ENCODE assay signal across 8 mouse cellular contexts in genomic region chr2:105680146-105680998, GRCm38 (mm10). TPM values are rescaled to one million over a fixed set of nuclear protein-coding genes. Genes with fewer than 3 reads are reported as not detected.
A peak's percentile ranks its signal among the peaks of the same experiment; 100 is the strongest.
DNase-seq lines count a peak whose midpoint lies in the region; ATAC-seq lines count a peak whose summit lies in the region.
"Had no signal": no experiment of that assay in that cellular context is flagged by ENCODE, and none has a peak within 500 bp of the region (broad histone marks: within the 10 kb centered on the region; RNA-seq: fewer than 3 reads in every experiment).

No protein-coding gene starts in this region.

- DNase-seq in ES-CJ7 (ENCODE audit: low read depth, low spot score) (peak; percentile 87), ZHBTc4 (ENCODE audit: low read depth, low spot score) (peak; percentile 64)
- no peak for DNase-seq in yolk sac, embryonic 10.5 days (ENCODE audit: low spot score)
- DNase-seq in thymus, postnatal 14 days = no peak
- DNase-seq: gastrocnemius, postnatal 25 days had no signal

- H3K27ac ChIP-seq in forebrain, embryonic 13.5 days = peak overlapping the region; percentile 91
- H3K27ac ChIP-seq in midbrain, embryonic 12.5 days (replicated peaks) = peak overlapping the region; percentile 71
- H3K27ac ChIP-seq in kidney, embryonic 14.5 days (ENCODE audit: low read depth, low read length) = no peak overlapping the region

- H3K9me3 ChIP-seq in forebrain, embryonic 13.5 days (replicated peaks) = no peaks in the 10 kb centered on the region
- no peaks in the 10 kb centered on the region for H3K9me3 ChIP-seq in midbrain, embryonic 12.5 days
- no peaks in the 10 kb centered on the region for H3K9me3 ChIP-seq in kidney, embryonic 14.5 days (ENCODE audit: control insufficient read depth, low read length)

- peak overlapping the region; percentile 78 for H3K4me2 ChIP-seq in forebrain, embryonic 13.5 days
- H3K4me2 ChIP-seq in midbrain, embryonic 12.5 days (replicated peaks) = peak overlapping the region; percentile 59
- no peak overlapping the region for H3K4me2 ChIP-seq in kidney, embryonic 14.5 days (replicated peaks; ENCODE audit: low read depth, low read length)

- H3K27me3 ChIP-seq in forebrain, embryonic 13.5 days = peaks cover 51% of the 10 kb centered on the region
- peaks cover 90% of the 10 kb centered on the region for H3K27me3 ChIP-seq in midbrain, embryonic 12.5 days
- peaks cover 91% of the 10 kb centered on the region for H3K27me3 ChIP-seq in kidney, embryonic 14.5 days (ENCODE audit: control insufficient read depth, insufficient read depth, low read length)

- 0 out of 2 replicates have a peak, but pooled peaks cover 6% of the 10 kb centered on the region for H3K36me3 ChIP-seq in forebrain, embryonic 13.5 days (ENCODE audit: poor library complexity, severe bottlenecking)
- H3K36me3 ChIP-seq in midbrain, embryonic 12.5 days = no peaks in the 10 kb centered on the region
- no peaks in the 10 kb centered on the region for H3K36me3 ChIP-seq in kidney, embryonic 14.5 days (ENCODE audit: control insufficient read depth, insufficient read depth, low read length)

- peaks cover 71% of the 10 kb centered on the region for H3K4me1 ChIP-seq in forebrain, embryonic 13.5 days
- peaks cover 39% of the 10 kb centered on the region for H3K4me1 ChIP-seq in midbrain, embryonic 12.5 days
- H3K4me1 ChIP-seq in kidney, embryonic 14.5 days (ENCODE audit: control insufficient read depth, insufficient read depth, low read length) = 0 out of 2 replicates have a peak, but pooled peaks cover 2% of the 10 kb centered on the region

- peak overlapping the region; percentile 75 for H3K9ac ChIP-seq in forebrain, embryonic 13.5 days
- peak overlapping the region; percentile 46 for H3K9ac ChIP-seq in midbrain, embryonic 12.5 days (replicated peaks)
- H3K9ac ChIP-seq in kidney, embryonic 14.5 days (ENCODE audit: low read depth, low read length) = no peak overlapping the region

- peak; percentile 81 for ATAC-seq in forebrain, embryonic 13.5 days
- ATAC-seq in midbrain, embryonic 12.5 days (ENCODE audit: low FRiP score, low read depth) = peak; percentile 63
- no peak for ATAC-seq in kidney, embryonic 14.5 days (ENCODE audit: low FRiP score, low TSS enrichment)

- peak overlapping the region; percentile 72 for H3K4me3 ChIP-seq in forebrain, embryonic 13.5 days
- H3K4me3 ChIP-seq in midbrain, embryonic 12.5 days = peak overlapping the region; percentile 54
- H3K4me3 ChIP-seq in kidney, embryonic 14.5 days (ENCODE audit: low read length) = no peak overlapping the region

- WGBS in forebrain, embryonic 13.5 days = 3% methylated on average over 21 of the region's 24 CpGs
- under 1% methylated on average over 20 of the region's 24 CpGs for WGBS in midbrain, embryonic 12.5 days
- under 1% methylated on average over 24 of the region's 24 CpGs for WGBS in kidney, embryonic 14.5 days

RNA-seq across cellular contexts. Expression of gene Pax6, which starts 11.7 kb away (rescaled TPM):
- polyA plus RNA-seq in forebrain, embryonic 13.5 days (2015; fragmentation: Nextera tagmentation; extraction: Ambion mirVana) = 87.1 and 92.7 TPM in 2 replicates
- 21.5 and 74.8 TPM in 2 replicates for polyA plus RNA-seq in midbrain, embryonic 12.5 days (2016; fragmentation: Nextera tagmentation; extraction: Ambion mirVana)
- polyA plus RNA-seq in kidney, embryonic 14.5 days (2014; fragmentation: Nextera tagmentation; extraction: Ambion mirVana) = 0.12 and 0.46 TPM in 2 replicates

Comparison
In these comparisons a context has a peak if more than half of its experiments do, and no peak if none do; other contexts are left out.
1. DNase-seq: peak in ES-CJ7 (single experiment) and ZHBTc4 (single experiment); none in yolk sac, embryonic 10.5 days (single experiment) and thymus, postnatal 14 days (single experiment).
2. RNA of gene Pax6, which starts 11.7 kb away (polyA plus RNA-seq): 87.1 to 92.7 TPM in forebrain, embryonic 13.5 days and 21.5 to 74.8 TPM in midbrain, embryonic 12.5 days; 0.12 to 0.46 TPM in kidney, embryonic 14.5 days; every median in the first group is over 10 times any median in the second.